Mouse (Mus musculus): Measurements from ENCODE around the gene Foxa2. TPM values are rescaled to one million over a fixed set of nuclear protein-coding genes. Genes with fewer than 3 reads are reported as not detected.

Foxa2 gene
- not detected for polyA plus RNA-seq (2017; shearing (Covaris generic))

DNA sequence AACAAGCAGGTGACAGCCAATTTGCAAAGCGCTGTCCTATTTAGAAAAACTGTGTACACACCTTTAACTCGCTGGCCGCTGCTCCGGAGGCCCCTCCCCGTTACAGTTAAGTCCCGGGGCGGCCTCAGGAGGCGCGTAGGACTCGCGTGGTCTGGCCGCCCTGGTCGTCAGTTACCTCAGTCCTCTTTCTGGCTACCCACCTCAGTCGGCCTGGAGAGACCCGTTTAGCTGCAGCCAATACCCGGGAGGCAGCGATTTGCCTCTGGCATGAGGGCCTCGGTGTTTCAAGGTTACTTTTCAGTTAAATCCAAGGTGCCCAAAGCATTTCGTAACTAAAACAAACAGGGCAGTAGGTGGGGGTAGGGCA is at the start of gene Foxa2:
Gene Foxa2 (minus strand): TSS at position 171 of the 367 bp plus-strand sequence.

